Mouse (Mus musculus) urinary bladder, postnatal 25 days (tissue): Measurements from ENCODE around the gene Gm10273.
"Not testable (repeated sequence)": the region's sequence is repeated elsewhere in the genome, so short reads cannot be mapped to it uniquely, and the experiment has no call there.

Experiments
- DNase-seq: peaks from one replicate; pipeline ENCODE4 v3.0.0; 2022; ENCODE audit warnings: low spot score

Gene Gm10273

DNA sequence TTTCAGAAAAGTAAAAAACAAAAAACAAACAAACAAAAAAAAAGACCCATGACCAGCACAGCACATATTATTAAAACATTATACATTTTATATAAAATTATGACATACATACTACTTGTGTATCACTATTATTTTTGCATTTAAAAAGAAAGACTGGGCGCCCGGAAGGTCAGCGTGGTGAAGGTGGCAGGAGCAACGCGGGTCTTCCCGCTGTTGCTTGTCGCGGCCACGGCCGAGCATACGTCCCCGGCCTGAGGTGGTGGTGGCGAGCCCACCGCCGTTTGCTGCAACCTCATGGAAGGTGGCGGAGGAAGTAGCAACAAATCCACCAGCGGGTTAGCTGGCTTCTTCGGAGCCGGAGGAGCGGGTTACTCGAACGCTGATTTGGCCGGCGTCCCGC lies at the start of gene Gm10273:
TSS of gene Gm10273 (plus strand) at position 172 of the 400 bp plus-strand sequence.
- not testable (repeated sequence) for DNase-seq

DNA sequence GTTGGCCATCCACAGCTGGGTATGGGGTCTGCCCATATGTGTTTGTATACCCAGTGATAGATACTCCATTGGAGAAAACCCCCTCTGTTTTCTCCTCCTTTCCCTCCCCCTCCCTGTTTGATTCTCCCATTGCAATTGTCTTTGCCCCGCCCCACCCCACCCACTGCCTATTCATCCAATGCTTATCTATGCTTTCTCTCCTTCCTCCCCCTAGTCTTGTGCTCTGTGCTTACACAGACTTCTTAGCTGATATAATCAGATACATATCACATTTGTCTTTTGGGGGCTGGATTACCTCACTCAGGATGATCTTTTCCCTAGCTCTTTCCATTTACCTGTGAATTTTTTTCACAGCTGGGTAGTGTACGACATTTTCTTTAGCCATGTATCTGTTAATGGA lies 48.9 kb upstream of the Gm10273 start:
- DNase-seq = no peak

DNA sequence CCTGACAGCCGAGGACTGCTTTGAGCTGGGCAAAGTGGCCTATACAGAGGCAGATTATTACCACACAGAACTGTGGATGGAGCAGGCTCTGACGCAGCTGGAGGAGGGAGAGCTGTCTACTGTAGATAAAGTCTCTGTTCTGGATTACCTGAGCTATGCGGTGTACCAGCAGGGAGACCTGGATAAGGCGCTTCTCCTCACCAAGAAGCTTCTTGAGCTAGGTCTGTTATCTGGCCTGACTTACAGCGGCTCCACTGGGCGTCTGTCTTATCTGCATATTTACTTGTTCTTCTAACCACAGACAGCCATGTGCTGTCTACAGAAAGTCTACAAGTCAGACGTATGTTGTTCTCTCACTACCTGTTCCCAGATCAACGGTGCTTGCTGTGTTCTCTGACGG lies 47.2 kb upstream of the Gm10273 start:
- no peak for DNase-seq

DNA sequence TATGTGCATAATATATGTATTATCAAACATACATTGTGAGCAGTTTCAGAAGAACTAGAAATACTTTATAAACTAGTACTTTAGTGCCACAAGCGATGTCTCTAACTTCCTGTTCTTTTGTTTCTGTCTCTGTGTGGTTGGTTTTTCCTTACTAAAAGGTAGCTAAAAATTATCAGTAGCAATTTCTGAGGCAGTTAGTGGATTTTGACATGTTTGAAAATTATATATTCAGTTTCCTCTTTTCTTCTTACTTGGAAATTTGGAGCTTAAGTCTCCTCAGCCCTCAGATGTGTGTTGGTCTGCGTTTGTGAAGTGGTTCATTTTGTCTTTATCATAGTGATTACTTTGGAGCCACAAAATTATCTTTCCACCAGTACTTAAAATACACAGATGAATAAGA lies 45.9 kb upstream of the Gm10273 start:
- no peak for DNase-seq

DNA sequence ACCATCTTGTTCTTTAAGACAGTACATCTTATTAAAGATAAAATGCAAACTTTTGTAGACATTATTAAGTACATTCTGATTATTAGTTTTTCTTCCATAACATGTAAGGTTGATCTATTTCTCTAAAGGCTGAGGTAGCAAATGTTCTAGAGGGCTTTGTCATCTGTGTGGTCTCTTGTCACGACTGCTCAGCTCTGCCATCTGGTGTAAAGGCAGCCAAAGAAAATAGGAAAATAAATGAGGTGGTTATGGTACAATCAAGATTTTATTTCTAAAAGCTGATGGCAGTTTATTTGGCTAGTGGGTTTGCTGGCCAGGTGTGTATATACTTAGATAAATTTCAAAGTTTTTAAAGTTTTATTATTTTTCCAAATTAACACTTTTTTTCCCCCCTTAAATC lies 42.4 kb upstream of the Gm10273 start:
- DNase-seq = no peak

DNA sequence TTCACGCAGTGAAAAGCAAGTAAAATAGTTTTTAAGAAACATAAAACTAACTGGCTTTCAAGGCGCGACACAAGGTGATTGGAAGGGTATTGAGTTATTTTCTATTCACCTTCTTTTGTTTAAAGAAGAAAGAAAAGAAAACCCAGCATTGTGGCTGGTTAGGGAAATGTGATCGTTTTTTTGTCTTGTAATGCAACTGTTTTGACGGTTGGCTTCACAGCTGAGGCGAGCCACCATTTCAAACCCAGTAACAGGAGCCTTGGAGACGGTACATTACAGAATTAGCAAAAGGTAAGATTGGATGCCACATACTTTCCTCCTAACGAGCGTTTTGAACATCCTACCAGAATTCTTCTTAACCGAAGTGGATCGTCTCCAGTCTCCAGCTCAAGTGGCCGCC lies 41.3 kb upstream of the Gm10273 start:
- DNase-seq = no peak

DNA sequence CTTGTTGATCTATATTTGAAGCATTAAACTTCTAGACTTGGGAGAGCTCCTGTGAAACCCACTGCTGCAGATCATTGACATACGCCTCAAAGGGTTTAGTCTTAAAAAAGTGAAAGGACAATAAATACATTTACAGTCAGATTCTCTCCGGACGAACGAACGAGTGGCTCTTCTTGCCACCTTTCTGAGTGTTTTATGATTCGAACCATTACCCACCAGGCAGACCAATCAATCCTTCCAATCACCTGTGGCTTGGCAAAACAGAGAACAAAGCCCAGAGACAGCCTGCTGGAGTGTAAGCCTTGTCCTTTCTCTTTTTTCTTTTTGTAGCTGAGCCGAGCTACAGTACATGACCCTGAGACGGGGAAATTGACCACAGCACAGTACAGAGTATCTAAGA lies 40.4 kb upstream of the Gm10273 start:
- DNase-seq = no peak

DNA sequence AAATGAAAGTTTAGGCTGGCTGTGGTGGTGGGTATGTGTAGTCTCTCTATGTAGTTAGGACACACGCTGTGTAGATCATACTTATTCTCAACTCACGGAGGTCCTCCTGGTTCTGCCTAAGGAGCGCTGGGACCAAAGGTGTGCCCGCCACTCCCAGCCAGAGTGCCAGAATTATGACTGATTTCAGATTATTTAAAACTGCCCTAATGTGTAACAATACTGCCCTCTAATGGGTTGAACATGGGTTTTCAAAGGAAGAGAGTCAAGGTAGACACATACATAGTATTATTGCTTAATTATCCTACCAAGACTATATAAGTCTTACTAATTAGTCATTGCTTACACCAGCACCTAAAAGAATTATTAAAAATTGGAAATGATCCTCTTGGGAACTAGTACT lies 36.7 kb upstream of the Gm10273 start:
- DNase-seq = no peak

DNA sequence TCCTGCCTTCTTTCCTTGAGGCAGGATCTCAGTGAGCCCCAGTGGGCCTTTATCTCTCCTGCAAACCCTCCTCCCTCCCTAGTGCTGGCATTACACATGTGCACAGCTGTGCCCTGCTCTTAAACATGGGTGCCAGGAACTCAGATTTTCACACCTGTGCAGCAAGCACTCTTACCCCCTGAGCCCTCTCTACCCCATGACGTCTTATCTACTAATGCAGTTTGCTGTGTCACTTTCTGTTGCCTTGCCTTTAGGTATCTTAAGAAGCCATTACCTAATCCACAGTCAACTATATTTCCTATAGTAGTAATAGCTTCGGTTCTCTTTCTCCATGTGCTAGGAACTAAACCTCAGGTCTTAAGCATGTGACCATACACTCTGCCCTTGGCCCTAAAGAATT lies 32.2 kb upstream of the Gm10273 start:
- no peak for DNase-seq

DNA sequence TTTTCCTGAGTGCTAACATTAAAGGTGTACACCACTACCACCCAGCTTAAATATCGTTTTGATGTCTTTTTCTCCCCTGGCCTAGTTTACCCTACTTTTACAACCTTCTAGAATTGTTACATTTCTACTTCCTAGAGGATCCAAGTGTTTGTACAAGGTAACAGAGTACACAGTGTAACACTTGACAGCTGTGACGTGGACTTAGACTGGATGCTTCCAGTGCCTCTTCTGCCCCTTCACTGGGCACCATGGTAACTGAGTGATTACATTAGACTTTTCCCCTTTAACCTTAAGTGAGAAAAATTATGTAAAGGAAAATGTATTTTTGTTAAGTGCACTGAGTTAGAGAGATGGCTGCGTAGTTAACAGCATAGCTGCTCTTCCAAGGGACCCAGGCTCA lies 30.9 kb upstream of the Gm10273 start:
- no peak for DNase-seq

DNA sequence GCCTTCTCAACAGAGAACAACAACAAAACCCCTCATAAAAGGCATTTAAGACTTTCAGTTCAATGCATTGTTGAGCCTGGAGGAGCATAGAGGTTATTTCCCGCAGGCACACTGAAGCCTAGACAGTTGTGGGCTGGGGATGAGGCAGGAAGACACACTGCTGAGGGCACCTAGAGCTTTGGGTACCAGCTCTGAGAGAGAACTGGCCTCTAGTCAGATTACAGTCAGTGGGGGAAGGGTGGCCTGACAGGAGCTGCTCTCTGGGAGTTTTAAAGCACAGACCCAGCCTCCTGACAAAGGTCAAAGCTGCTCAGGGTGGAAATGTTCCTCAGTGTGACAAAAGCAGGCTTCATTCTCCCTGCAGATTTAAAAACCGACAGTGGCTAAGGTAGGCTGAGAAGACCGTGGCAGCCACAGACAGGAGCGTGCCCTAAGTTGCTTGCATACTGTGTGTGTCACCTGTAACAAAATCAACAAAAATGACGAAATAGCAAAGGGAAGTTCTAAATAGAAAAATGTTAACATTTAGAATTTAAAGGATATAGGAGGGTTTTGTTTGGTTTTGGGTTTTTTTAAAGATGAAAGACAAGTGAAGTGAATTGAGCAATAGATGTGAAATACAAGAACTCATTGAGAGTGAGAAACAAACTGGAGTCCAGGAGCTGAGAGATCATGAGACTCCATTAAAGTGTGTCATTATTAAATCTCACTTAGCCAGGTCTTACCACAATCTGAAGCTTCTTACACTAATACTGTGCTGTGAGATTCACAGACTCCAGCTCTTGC lies 29.4 kb upstream of the Gm10273 start:
- no peak for DNase-seq

DNA sequence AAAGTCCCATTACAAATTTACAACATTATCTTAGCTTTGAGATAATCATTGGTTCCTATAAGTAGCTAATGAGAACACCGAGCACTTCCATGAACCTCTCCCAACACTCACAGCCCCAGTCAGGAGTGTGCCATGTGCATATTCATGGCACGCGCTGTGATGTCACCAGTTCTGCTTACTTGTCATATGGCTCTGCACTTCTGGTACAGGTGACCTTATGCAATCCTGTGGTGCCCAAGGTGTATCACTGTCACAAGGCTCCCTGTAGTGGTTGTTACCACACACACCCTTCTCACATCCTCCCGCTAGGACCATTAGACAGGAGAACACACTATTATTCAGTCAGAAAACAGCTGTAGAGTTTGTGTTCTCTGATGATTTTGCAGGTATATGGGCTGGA lies 28.7 kb upstream of the Gm10273 start:
- no peak for DNase-seq

DNA sequence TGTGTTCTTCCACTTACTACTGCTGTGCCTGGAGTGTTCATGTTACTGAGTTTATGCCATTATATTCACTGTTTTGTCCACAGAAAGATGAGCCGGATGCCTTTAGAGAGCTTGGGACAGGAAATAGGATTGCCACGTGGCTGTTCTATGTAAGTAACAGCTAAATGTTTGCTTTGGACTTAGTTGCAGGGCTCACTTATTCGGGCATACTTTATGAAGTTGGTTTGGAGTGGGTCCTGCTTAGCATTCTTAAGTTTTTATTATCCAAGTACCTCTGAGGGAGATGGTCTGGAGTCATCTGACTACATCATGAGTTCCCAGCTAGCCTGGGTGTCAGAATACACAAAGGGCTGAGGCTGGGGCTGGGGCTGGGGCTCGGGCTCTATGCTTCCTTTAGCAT lies 28.2 kb upstream of the Gm10273 start:
- DNase-seq = no peak

DNA sequence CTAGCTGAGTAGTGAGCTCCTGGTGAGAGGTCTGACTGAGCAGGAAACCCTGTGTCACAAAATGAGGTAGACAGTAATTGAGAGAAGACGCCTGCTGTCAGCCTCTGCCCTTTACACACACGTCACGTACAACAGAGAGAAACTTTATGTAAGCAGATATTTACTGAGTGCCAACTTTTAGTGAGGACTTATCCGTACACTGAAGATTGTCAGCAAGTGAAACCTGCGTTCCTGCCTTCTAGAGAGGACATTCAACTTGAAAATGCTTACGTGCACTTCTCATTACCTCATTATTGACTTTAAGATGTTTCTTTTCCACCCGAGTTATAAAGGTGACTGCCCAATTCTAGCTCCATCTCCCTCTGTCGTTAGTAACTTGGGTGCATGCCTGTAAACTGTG lies 26.7 kb upstream of the Gm10273 start:
- DNase-seq = no peak

DNA sequence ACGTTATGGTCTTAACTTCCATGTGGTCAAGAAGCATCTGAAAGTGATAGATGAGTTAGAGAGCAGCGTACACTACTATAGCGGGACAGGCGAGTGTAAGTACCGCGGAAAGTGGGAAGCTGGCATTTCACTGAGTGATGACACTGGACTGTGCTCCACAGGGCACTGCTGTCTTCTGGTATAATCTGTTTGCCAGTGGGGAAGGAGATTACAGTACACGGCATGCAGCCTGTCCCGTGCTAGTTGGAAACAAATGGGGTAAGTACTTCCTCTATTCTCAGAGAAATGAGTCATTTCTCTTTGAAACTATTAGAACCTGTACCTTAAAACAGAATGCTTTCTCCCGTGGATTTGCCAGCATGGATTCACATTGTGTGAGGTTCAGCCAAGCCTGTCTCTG lies 26.0 kb upstream of the Gm10273 start:
- no peak for DNase-seq

DNA sequence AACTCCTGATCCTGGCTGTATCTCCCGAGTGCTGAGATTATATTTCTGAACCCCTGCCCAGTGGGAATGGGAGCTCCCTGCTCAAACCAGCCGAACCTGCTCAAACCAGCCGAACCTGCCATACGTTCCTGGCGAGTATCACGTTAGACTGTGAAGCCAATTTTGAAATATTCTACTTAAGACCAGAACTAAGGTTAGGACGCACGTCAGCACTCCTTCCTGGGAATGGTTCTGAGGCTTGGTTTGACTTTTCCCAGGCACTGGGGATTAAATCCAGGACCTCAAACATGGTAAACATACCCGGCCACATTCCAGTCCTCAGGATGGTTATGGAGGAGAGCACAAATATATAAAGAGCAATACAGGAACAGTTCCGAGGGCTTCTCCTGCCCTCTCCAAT lies 17.5 kb upstream of the Gm10273 start:
- peak; percentile 37 for DNase-seq

DNA sequence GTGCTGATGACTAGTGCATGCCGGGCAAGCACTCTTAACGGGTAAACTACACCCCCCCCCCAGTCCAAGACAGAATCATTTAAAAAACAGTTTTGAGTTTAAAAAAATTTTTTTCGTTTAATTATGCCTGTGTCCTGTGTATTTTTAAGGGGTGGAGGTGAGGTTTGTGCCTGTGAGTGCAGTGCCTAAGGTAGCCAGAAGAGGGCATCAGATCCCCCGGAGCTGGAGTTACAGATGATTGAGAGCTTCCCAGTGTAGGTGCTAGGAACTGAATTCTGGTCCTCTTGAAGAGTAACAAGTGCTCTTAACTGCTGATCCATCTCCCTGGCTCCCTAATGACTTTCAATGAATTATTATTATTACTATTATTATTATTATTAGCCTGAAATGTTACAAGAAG lies 16.7 kb upstream of the Gm10273 start:
- DNase-seq = no peak

DNA sequence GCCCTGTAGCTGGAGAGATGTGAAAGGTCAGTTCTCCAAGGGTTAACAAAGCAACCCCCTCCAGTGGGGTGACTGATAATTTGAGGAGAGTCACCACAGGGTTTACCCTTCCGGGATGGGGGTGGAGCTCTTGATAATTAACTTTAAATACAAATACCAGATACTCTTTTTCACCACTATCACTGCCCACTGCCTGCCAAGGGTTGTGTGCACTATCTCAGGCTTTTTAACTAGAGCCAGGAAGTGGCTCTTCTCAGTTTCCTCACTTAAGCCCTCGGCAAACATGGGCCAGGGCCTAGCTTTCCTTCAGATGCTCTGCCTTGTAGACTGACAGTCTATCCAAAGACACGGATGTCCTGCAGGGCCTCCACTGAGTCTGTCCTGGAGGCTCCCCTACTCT lies 15.5 kb upstream of the Gm10273 start:
- no peak for DNase-seq

DNA sequence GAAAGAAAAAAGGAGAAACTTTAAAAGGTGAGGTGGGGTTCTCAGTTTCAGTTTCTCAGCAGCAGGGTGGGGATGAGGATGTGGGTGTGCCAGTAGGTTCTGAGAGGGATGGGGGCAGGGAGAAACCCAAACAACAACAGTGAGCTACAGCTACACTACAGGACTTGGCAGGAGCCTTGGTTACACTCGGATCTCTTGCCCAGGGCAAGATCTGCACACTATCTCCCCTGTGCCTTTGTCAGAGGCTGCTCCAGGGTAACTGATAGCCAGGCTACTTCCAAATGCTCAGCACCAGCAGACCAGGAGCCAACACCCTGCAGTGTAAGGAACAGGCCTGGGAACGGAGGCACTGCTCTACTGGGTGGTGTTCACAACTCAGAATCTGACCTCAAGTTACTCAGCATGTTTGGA lies 15.0 kb upstream of the Gm10273 start:
- no peak for DNase-seq

DNA sequence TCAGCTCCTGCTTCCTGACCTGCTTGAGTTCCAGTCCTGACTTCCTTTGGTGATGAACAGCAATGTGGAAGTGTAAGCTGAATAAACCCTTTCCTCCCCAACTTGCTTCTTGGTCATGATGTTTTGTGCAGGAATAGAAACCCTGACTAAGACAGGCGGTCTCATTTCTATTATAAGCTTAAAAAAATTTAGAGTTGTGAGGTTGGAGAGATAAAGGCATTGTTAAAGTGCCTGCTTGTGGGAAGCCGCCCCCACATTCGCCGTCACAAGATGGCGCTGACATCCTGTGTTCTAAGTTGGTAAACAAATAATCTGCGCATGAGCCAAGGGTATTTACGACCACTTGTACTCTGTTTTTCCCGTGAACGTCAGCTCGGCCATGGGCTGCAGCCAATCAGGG lies 13.9 kb upstream of the Gm10273 start:
- not testable (repeated sequence) for DNase-seq

DNA sequence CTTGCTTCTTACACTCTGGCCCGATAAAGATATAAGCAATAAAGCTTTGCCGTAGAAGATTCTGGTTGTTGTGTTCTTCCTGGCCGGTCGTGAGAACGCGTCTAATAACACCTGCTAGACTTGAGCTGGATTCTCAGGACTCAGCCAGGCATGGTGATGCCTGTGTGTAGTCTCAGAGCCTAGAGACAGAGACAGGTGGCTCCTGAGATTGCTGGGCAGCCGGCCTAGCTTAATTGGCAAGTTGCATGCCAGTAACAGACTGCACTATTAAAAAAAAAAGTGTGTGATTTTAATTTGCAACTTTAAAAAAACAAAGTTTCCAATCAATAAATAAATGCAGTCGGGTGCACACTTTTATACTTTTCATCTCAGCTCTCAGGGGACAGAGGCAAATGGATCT lies 8.5 kb upstream of the Gm10273 start:
- no peak for DNase-seq

DNA sequence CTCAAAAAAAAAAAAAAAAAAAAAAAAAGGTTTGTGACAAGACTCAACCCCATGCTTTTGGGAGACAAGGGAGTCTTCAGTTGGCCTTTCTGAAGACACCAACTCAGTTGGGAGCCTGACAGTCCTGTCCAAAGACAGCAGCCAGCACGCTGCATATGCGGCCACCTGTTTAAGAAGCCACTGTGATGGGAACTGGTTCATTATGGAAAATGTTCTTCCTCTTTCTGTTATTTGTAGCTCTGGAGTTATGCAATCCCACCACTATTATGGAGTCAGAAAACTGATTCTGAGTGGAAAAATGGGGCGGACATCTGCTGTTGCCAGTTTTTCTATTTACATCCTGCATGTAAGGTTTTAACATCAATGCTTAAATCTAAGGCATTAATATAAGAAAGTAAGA lies 5.8 kb upstream of the Gm10273 start:
- DNase-seq = no peak

DNA sequence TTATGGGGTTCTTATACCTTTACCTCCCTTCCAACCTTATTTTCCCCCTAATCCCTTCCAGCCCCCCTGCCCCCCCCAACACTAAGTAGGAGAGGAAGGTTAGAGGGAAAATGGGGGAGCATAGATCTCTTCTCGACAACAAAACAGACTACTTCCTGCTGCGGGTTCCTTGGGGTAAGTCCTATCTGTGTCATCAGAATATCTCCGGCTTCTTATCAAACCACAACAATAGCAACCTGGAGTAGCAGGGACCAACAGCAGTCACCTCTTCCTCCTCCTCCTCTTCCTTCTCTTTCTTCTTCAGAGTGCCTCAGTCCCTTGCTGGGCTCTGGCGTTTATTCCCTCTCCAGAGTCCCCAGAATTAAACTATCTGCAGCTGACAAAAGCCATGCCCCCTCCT lies 3.5 kb upstream of the Gm10273 start:
- DNase-seq = no peak
